20 mouse cellular contexts compared by ENCODE assay signal in the genomic region with DNA sequence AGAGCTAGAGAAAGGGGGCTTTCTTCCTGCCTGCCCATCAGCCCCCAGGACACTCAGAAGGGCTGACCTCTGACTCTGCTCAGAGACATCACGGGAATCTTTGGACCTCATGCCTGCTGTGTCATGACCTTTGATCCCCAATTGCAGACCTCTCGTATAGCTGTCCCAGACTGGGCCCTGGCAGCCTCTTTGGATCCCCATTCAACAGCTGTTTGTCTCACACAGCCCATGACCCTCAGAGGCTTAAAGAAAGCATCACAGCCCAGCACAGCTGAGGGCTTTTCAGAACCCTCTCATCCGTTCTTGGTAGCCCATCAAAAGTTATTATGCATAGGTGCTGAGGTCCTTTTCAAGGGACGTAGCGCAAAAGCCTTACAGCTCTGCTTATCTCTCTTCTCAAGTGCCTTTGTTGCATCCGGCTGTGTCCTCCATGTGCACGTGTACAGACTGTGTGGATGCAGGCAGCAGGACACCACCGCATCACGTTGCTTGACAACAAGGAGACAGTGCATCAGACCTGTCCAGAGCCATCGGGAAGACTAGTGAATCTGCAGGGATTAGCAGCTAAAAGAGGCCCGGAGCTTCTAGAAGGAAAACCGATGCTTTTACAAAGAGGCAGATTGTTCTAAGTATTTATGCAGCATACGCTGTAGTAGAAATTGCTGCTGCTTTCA. TPM values are rescaled to one million over a fixed set of nuclear protein-coding genes. Genes with fewer than 3 reads are reported as not detected.
A peak's percentile ranks its signal among the peaks of the same experiment; 100 is the strongest.
DNase-seq lines count a peak whose midpoint lies in the region; ATAC-seq lines count a peak whose summit lies in the region.
"Had no signal": no experiment of that assay in that cellular context is flagged by ENCODE, and none has a peak within 500 bp of the region (broad histone marks: within the 10 kb centered on the region; RNA-seq: fewer than 3 reads in every experiment).

No protein-coding gene starts in this region.

- no peak overlapping the region for H3K4me2 ChIP-seq in intestine, embryonic 14.5 days (ENCODE audit: low read length)
- H3K4me2 ChIP-seq in intestine, embryonic 16.5 days (ENCODE audit: low read depth, low read length): no peak overlapping the region
- no peak overlapping the region for H3K4me2 ChIP-seq in hindbrain, embryonic 16.5 days (ENCODE audit: low read length)
- H3K4me2 ChIP-seq: heart, embryonic 13.5 days; neural tube, embryonic 15.5 days; stomach, embryonic 15.5 days had no signal

- H3K27ac ChIP-seq in intestine, embryonic 14.5 days (ENCODE audit: low read depth): no peak overlapping the region
- no peak overlapping the region for H3K27ac ChIP-seq in intestine, embryonic 16.5 days (ENCODE audit: low read length)
- no peak overlapping the region for H3K27ac ChIP-seq in hindbrain, embryonic 16.5 days (ENCODE audit: low read depth, low read length)
- H3K27ac ChIP-seq: heart, embryonic 13.5 days; neural tube, embryonic 15.5 days; stomach, embryonic 15.5 days had no signal

- H3K9me3 ChIP-seq in intestine, embryonic 14.5 days (ENCODE audit: control insufficient read depth, low read length): no peaks in the 10 kb centered on the region
- H3K9me3 ChIP-seq in intestine, embryonic 16.5 days (ENCODE audit: control insufficient read depth, low read length): no peaks in the 10 kb centered on the region
- H3K9me3 ChIP-seq in hindbrain, embryonic 16.5 days (ENCODE audit: control insufficient read depth, low read length): no peaks in the 10 kb centered on the region
- H3K9me3 ChIP-seq: heart, embryonic 13.5 days; neural tube, embryonic 15.5 days; stomach, embryonic 15.5 days had no signal

- H3K4me3 ChIP-seq in intestine, embryonic 14.5 days (ENCODE audit: low read depth, low read length): no peak overlapping the region
- no peak overlapping the region for H3K4me3 ChIP-seq in intestine, embryonic 16.5 days (ENCODE audit: low read length)
- H3K4me3 ChIP-seq in hindbrain, embryonic 16.5 days (ENCODE audit: low read length): no peak overlapping the region
- H3K4me3 ChIP-seq: heart, embryonic 13.5 days; neural tube, embryonic 15.5 days; stomach, embryonic 15.5 days had no signal

- intact Hi-C loops in heart, postnatal 25 days (cut with DNase I): no loop called here
- intact Hi-C loops in gastrocnemius, postnatal 14 days (cut with DNase I; ENCODE audit: low total_unique reads): no loop called here

- no peak overlapping the region for H3K9ac ChIP-seq in intestine, embryonic 14.5 days (ENCODE audit: low read length)
- H3K9ac ChIP-seq in intestine, embryonic 16.5 days (ENCODE audit: low read depth, low read length): no peak overlapping the region
- no peak overlapping the region for H3K9ac ChIP-seq in hindbrain, embryonic 16.5 days (ENCODE audit: low read depth, low read length)
- H3K9ac ChIP-seq: heart, embryonic 13.5 days; neural tube, embryonic 15.5 days; stomach, embryonic 15.5 days had no signal

- 0 out of 2 replicates have a peak, but pooled peaks have one; percentile 44 for ATAC-seq in intestine, embryonic 14.5 days (replicated peaks; ENCODE audit: low FRiP score, low TSS enrichment, low read depth)
- ATAC-seq in intestine, embryonic 16.5 days: no peak
- peak; percentile 60; the same call in 1 of the 2 replicates for ATAC-seq in hindbrain, embryonic 16.5 days

- 63% methylated on average over 13 of the region's 13 CpGs for WGBS in intestine, embryonic 14.5 days
- WGBS in intestine, embryonic 16.5 days: 67% methylated on average over 13 of the region's 13 CpGs
- 38% methylated on average over 13 of the region's 13 CpGs for WGBS in hindbrain, embryonic 16.5 days

- H3K4me1 ChIP-seq in intestine, embryonic 14.5 days (replicated peaks; ENCODE audit: control insufficient read depth, insufficient read depth, low read length): no peaks in the 10 kb centered on the region; the same call in 1 of the 2 replicates
- no peaks in the 10 kb centered on the region for H3K4me1 ChIP-seq in intestine, embryonic 16.5 days (ENCODE audit: control insufficient read depth, insufficient read depth, low read length)
- H3K4me1 ChIP-seq in hindbrain, embryonic 16.5 days (ENCODE audit: control insufficient read depth, insufficient read depth, low read depth, low read length): no peaks in the 10 kb centered on the region; the same call in 1 of the 2 replicates
- H3K4me1 ChIP-seq: stomach, embryonic 15.5 days had no signal

- no peaks in the 10 kb centered on the region; the same call in 1 of the 2 replicates for H3K36me3 ChIP-seq in intestine, embryonic 14.5 days (ENCODE audit: control insufficient read depth, insufficient read depth, low read length)
- no peaks in the 10 kb centered on the region for H3K36me3 ChIP-seq in intestine, embryonic 16.5 days (ENCODE audit: control insufficient read depth, insufficient read depth, low read length)
- H3K36me3 ChIP-seq in hindbrain, embryonic 16.5 days (ENCODE audit: control insufficient read depth, insufficient read depth, low read length): no peaks in the 10 kb centered on the region
- H3K36me3 ChIP-seq: neural tube, embryonic 15.5 days; stomach, embryonic 15.5 days had no signal

- DNase-seq in intestine, embryonic 14.5 days (ENCODE audit: low spot score): no peak
- DNase-seq in brain, adult 2 months (ENCODE audit: low read depth, low spot score): peak; percentile 54
- DNase-seq in embryo, embryonic 10.5 days (ENCODE audit: low spot score): peak; percentile 75
- DNase-seq in heart, postnatal 25 days (ENCODE audit: low spot score): no peak
- no peak for DNase-seq in heart, adult 18-20 months
- DNase-seq in gastrocnemius, postnatal 14 days: no peak
- DNase-seq: adrenal gland, adult 8-10 months; cerebellum, adult 18-20 months; kidney, adult 9 months; lung, adult 2 months; lung, postnatal 4 days; spleen, adult 18-20 months; thymus, postnatal 14 days had no signal

- H3K27me3 ChIP-seq in intestine, embryonic 14.5 days (replicated peaks; ENCODE audit: control insufficient read depth, insufficient read depth, low read length): no peaks in the 10 kb centered on the region
- no peaks in the 10 kb centered on the region for H3K27me3 ChIP-seq in intestine, embryonic 16.5 days (replicated peaks; ENCODE audit: control insufficient read depth, insufficient read depth, low read length)
- no peaks in the 10 kb centered on the region for H3K27me3 ChIP-seq in hindbrain, embryonic 16.5 days (replicated peaks; ENCODE audit: control insufficient read depth, insufficient read depth, low read length)
- H3K27me3 ChIP-seq: heart, embryonic 13.5 days; neural tube, embryonic 15.5 days; stomach, embryonic 15.5 days had no signal

RNA-seq across cellular contexts. Expression of a gene that starts 45.7 kb away (rescaled TPM):
- 31.3 and 33.5 TPM in 2 replicates for polyA plus RNA-seq in intestine, embryonic 14.5 days (2014; fragmentation: Nextera tagmentation; extraction: Ambion mirVana)
- 39.1 and 40.6 TPM in 2 replicates for polyA plus RNA-seq in intestine, embryonic 16.5 days (2015; fragmentation: Nextera tagmentation; extraction: Ambion mirVana)
- polyA plus RNA-seq in hindbrain, embryonic 16.5 days (2015; fragmentation: Nextera tagmentation; extraction: Ambion mirVana): 27.7 and 28.2 TPM in 2 replicates
- 10 to 100 TPM; 31.7 to 34.3 TPM for total RNA-seq in heart, postnatal 25 days (2021)
- 10 to 100 TPM; 29.8 to 31.8 TPM for total RNA-seq in heart, adult 18-20 months (2021)
- total RNA-seq in gastrocnemius, postnatal 14 days (2021): 10 to 100 TPM; 13.1 to 13.8 TPM

RNA-seq across cellular contexts. Expression of a gene that starts 54.1 kb away (rescaled TPM):
- 9.1 and 9.4 TPM in 2 replicates for polyA plus RNA-seq in intestine, embryonic 14.5 days (2014; fragmentation: Nextera tagmentation; extraction: Ambion mirVana)
- 3.6 and 4.3 TPM in 2 replicates for polyA plus RNA-seq in intestine, embryonic 16.5 days (2015; fragmentation: Nextera tagmentation; extraction: Ambion mirVana)
- polyA plus RNA-seq in hindbrain, embryonic 16.5 days (2015; fragmentation: Nextera tagmentation; extraction: Ambion mirVana): 24.2 and 25.1 TPM in 2 replicates
- total RNA-seq in heart, postnatal 25 days (2021): under 1 TPM; 0.25 to 0.75 TPM
- total RNA-seq in heart, adult 18-20 months (2021): under 1 TPM; 0.20 to 0.31 TPM
- total RNA-seq in gastrocnemius, postnatal 14 days (2021): 1 to 10 TPM; 7.2 to 8.8 TPM
- total RNA-seq: hematopoietic stem cell, adult 5-6 weeks; MEL had no signal

Comparison
In these comparisons a context has a peak if more than half of its experiments do, and no peak if none do; other contexts are left out.
1. DNase-seq: peak in brain, adult 2 months (single experiment) and embryo, embryonic 10.5 days (single experiment); none in intestine, embryonic 14.5 days (single experiment), heart, postnatal 25 days (single experiment), heart, adult 18-20 months (0 of 2) and gastrocnemius, postnatal 14 days (single experiment).
2. RNA of a gene that starts 54.1 kb away (total RNA-seq): 7.2 to 8.8 TPM in gastrocnemius, postnatal 14 days; 0.25 to 0.75 TPM in heart, postnatal 25 days and 0.20 to 0.31 TPM in heart, adult 18-20 months; every median in the first group is over 4 times any median in the second.